Mouse (Mus musculus): ENCODE data around the gene Pde5a.

DNA sequence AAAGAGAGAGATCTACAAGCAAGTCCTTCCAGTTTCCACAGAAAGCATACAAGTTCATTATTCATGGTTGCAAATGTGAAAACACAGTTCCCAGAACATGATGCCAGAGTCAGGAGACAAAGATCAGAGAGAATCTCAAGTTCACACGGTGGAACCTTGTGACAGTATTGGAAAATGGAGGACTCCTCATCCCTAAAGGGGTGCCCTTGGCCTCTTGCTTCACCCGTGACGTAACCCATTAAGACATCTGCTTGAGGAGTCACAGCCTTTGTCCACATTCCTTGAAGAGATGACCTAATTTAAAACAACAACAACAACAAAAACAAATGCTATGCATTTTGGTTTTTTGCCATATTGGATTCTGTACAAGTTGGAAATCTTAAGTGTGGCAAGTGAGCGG is 136.3 kb downstream of the Pde5a start:
- TF ChIP-seq BHLHE40 (IDR thresholded peaks at IDR 0.05; ENCODE audit: borderline replicate concordance, low read depth, low read length) (no peak), MAZ (IDR thresholded peaks at IDR 0.05; ENCODE audit: low read depth, low read length) (no peak), CTCF (IDR thresholded peaks at IDR 0.05 in 2 of 3, conservative IDR thresholded peaks at IDR 0.05 in 1 of 3; ENCODE audit: control insufficient read depth in 1 of 3, insufficient read depth in 1 of 3, low read depth in 2 of 3, low read length in 3 of 3, poor library complexity in 1 of 3, severe bottlenecking in 1 of 3) (no peak), ZKSCAN1 (IDR thresholded peaks at IDR 0.05; ENCODE audit: low read depth, low read length) (no peak), GATA1 (IDR thresholded peaks at IDR 0.05; ENCODE audit: low read depth, low read length) (no peak), NRF1 (IDR thresholded peaks at IDR 0.05; ENCODE audit: insufficient read depth, low read depth, low read length, poor library complexity, severe bottlenecking) (no peak), TBP (IDR thresholded peaks at IDR 0.05; ENCODE audit: low read depth, low read length) (no peak), POLR2A (IDR thresholded peaks at IDR 0.05; ENCODE audit: control insufficient read depth in 1 of 2, insufficient read depth in 1 of 2, low read depth in 1 of 2, low read length in 2 of 2, poor library complexity in 1 of 2) (no peak), EP300 (IDR thresholded peaks at IDR 0.05; ENCODE audit: low read depth in 1 of 2, low read length in 2 of 2) (no peak), RCOR1 (IDR thresholded peaks at IDR 0.05; ENCODE audit: low read depth, low read length) (no peak), SIN3A (IDR thresholded peaks at IDR 0.05; ENCODE audit: low read length) (no peak), ELF1 (IDR thresholded peaks at IDR 0.05; ENCODE audit: low read depth, low read length) (no peak)
